Mouse (Mus musculus) midbrain, embryonic 12.5 days (tissue): Measurements from ENCODE around the gene Olfr1141. TPM values are rescaled to one million over a fixed set of nuclear protein-coding genes. Genes with fewer than 3 reads are reported as not detected.

Source experiments
- ATAC-seq: fragments of 200-750 bp; cut with Nextera tagmentation; 2 replicates; pipeline ENCODE4 v1.8.0; 2017; ENCODE audit warnings: low read depth, moderate TSS enrichment, moderate library complexity; ENCODE audit not compliant: low FRiP score
- H3K27ac ChIP-seq: fragments of 300-500 bp; sonication (generic); replicated peaks from 2 replicates; pipeline ENCODE4 v1.5.1; 2016; ENCODE audit warnings: mild to moderate bottlenecking
- H3K27me3 ChIP-seq: fragments of 300-500 bp; sonication (generic); 2 replicates; pipeline ENCODE4 v1.6.1; 2016; ENCODE audit warnings: mild to moderate bottlenecking
- H3K36me3 ChIP-seq: fragments of 300-500 bp; sonication (generic); 2 replicates; pipeline ENCODE4 v1.6.1; 2016
- H3K4me1 ChIP-seq: fragments of 300-500 bp; sonication (generic); 2 replicates; pipeline ENCODE4 v1.6.1; 2016
- H3K4me2 ChIP-seq: fragments of 300-500 bp; sonication (generic); replicated peaks from 2 replicates; pipeline ENCODE4 v1.6.1; 2016; ENCODE audit warnings: mild to moderate bottlenecking, moderate library complexity
- H3K4me3 ChIP-seq: fragments of 300-500 bp; sonication (generic); 2 replicates; pipeline ENCODE4 v1.5.1; 2016; ENCODE audit warnings: mild to moderate bottlenecking
- H3K9ac ChIP-seq: fragments of 300-500 bp; sonication (generic); replicated peaks from 2 replicates; pipeline ENCODE4 v1.6.1; 2016; ENCODE audit warnings: mild to moderate bottlenecking, moderate library complexity
- H3K9me3 ChIP-seq: fragments of 300-500 bp; sonication (generic); 2 replicates; pipeline ENCODE4 v1.6.1; 2016; ENCODE audit warnings: mild to moderate bottlenecking
- WGBS: fragments of 180-500 bp; shearing (Covaris S2); methylation state at CpG from one replicate; pipeline ENCODE4 v1.1.7; 2016; 5-methylcytosine and 5-hydroxymethylcytosine counted together
- polyA plus RNA-seq: library from polyadenylated mRNA; unstranded; fragments of >200 nt; fragmentation: Nextera tagmentation; extraction: Ambion mirVana; gene quantifications from 2 replicates; pipeline ENCODE4 v1.2.1, GENCODE M21; 2016

Gene Olfr1141
- polyA plus RNA-seq = not detected in 2 replicates

GRCm38 (mm10) chr2:87753891-87754290, at the start of gene Olfr1141:
Olfr1141 (minus strand) TSS chr2:87753991.
- no peaks in the 10 kb centered on the region for H3K36me3 ChIP-seq
- no peaks in the 10 kb centered on the region for H3K27me3 ChIP-seq
- 78% methylated on average over 1 of the region's 1 CpGs for WGBS
- H3K9ac ChIP-seq = no peak within 1 kb of the TSS
- H3K4me3 ChIP-seq = no peak within 1 kb of the TSS
- no peaks in the 10 kb centered on the region for H3K9me3 ChIP-seq
- H3K4me2 ChIP-seq = no peak within 1 kb of the TSS
- no peak within 1 kb of the TSS for H3K27ac ChIP-seq
- no peaks in the 10 kb centered on the region for H3K4me1 ChIP-seq
- no peak for ATAC-seq

- Histone ChIP-seq H3K27me3 (no peaks in the 10 kb centered on the region), H3K27ac (no peak within 1 kb of the TSS), H3K4me3 (no peak within 1 kb of the TSS), H3K9me3 (no peaks in the 10 kb centered on the region), H3K4me2 (no peak within 1 kb of the TSS), H3K4me1 (no peaks in the 10 kb centered on the region), H3K9ac (no peak within 1 kb of the TSS), H3K36me3 (no peaks in the 10 kb centered on the region)
- no peak for ATAC-seq
These were observed 46.5 kb upstream of the Olfr1141 start, which contains the start of gene Olfr1143 for GRCm38 (mm10) chr2:87800292-87800691. Olfr1143 (plus strand) TSS chr2:87800592.

- no peaks in the 10 kb centered on the region for H3K9me3 ChIP-seq
- ATAC-seq = no peak
- H3K9ac ChIP-seq = no peak within 1 kb of the TSS
- 83% methylated on average over 4 of the region's 4 CpGs for WGBS
- H3K27me3 ChIP-seq = no peaks in the 10 kb centered on the region
- no peak within 1 kb of the TSS for H3K4me3 ChIP-seq
- H3K27ac ChIP-seq = no peak within 1 kb of the TSS
- no peaks in the 10 kb centered on the region for H3K36me3 ChIP-seq
- no peaks in the 10 kb centered on the region for H3K4me1 ChIP-seq
- H3K4me2 ChIP-seq = no peak within 1 kb of the TSS
These were observed 25.4 kb upstream of the Olfr1141 start, which contains the start of gene Olfr152 for GRCm38 (mm10) chr2:87779183-87779582. Olfr152 (plus strand) TSS chr2:87779483.

GRCm38 (mm10) chr2:87776143-87776542, 22.4 kb upstream of the Olfr1141 start:
- no peaks in the 10 kb centered on the region for H3K27me3 ChIP-seq
- no peak overlapping the region for H3K27ac ChIP-seq
- no peaks in the 10 kb centered on the region for H3K36me3 ChIP-seq
- ATAC-seq = no peak
- no peak overlapping the region for H3K4me3 ChIP-seq
- no peaks in the 10 kb centered on the region for H3K4me1 ChIP-seq
- H3K4me2 ChIP-seq = no peak overlapping the region
- 65% methylated on average over 1 of the region's 1 CpGs for WGBS
- no peaks in the 10 kb centered on the region for H3K9me3 ChIP-seq
- no peak overlapping the region for H3K9ac ChIP-seq

GRCm38 (mm10) chr2:87743452-87743851, 10.3 kb downstream of the Olfr1141 start, which contains the start of gene Olfr1140:
Olfr1140 (plus strand) TSS chr2:87743752.
- H3K4me3 ChIP-seq = no peak within 1 kb of the TSS
- H3K9me3 ChIP-seq = no peaks in the 10 kb centered on the region
- 78% methylated on average over 3 of the region's 3 CpGs for WGBS
- no peaks in the 10 kb centered on the region for H3K27me3 ChIP-seq
- no peak for ATAC-seq
- no peaks in the 10 kb centered on the region for H3K36me3 ChIP-seq
- H3K4me1 ChIP-seq = no peaks in the 10 kb centered on the region
- no peak within 1 kb of the TSS for H3K27ac ChIP-seq
- H3K4me2 ChIP-seq = no peak within 1 kb of the TSS
- H3K9ac ChIP-seq = no peak within 1 kb of the TSS

- H3K4me1 ChIP-seq = no peaks in the 10 kb centered on the region
- H3K9me3 ChIP-seq = no peaks in the 10 kb centered on the region
- no peak for ATAC-seq
- no peak within 1 kb of the TSS for H3K27ac ChIP-seq
- no peak within 1 kb of the TSS for H3K4me3 ChIP-seq
- H3K4me2 ChIP-seq = no peak within 1 kb of the TSS
- 87% methylated on average over 1 of the region's 1 CpGs for WGBS
- no peak within 1 kb of the TSS for H3K9ac ChIP-seq
- H3K36me3 ChIP-seq = no peaks in the 10 kb centered on the region
- no peaks in the 10 kb centered on the region for H3K27me3 ChIP-seq
These were observed 13.9 kb downstream of the Olfr1141 start, which contains the start of gene Olfr1138 for GRCm38 (mm10) chr2:87739878-87740277. Olfr1138 (minus strand) TSS chr2:87739978.

GRCm38 (mm10) chr2:87713079-87713478, 40.7 kb downstream of the Olfr1141 start, which contains the start of gene Olfr1137:
Olfr1137 (minus strand) TSS chr2:87713179.
- Histone ChIP-seq H3K27ac (no peak within 1 kb of the TSS), H3K36me3 (no peaks in the 10 kb centered on the region), H3K9me3 (no peaks in the 10 kb centered on the region), H3K4me3 (no peak within 1 kb of the TSS), H3K27me3 (no peaks in the 10 kb centered on the region), H3K4me2 (no peak within 1 kb of the TSS), H3K9ac (no peak within 1 kb of the TSS), H3K4me1 (no peaks in the 10 kb centered on the region)
- ATAC-seq = no peak

Other genes starting within 250 kb of the Olfr1141 start
- gene Pramel6, start 247.4 kb downstream of the Olfr1141 start, polyA plus RNA-seq = not detected in 2 replicates
- not detected in 2 replicates for gene Olfr153, start 222.2 kb downstream of the Olfr1141 start, polyA plus RNA-seq
- gene Olfr1128, start 208.4 kb downstream of the Olfr1141 start, polyA plus RNA-seq = not detected in 2 replicates
- gene Olfr1129, start 180.1 kb downstream of the Olfr1141 start, polyA plus RNA-seq = not detected in 2 replicates
- not detected in 2 replicates for gene Olfr1130, start 147.8 kb downstream of the Olfr1141 start, polyA plus RNA-seq
- gene Olfr1131, start 126.9 kb downstream of the Olfr1141 start, polyA plus RNA-seq = not detected in 2 replicates
- gene Olfr1132, start 116.5 kb downstream of the Olfr1141 start, polyA plus RNA-seq = not detected in 2 replicates
- not detected in 2 replicates for gene Olfr1133, start 106.6 kb downstream of the Olfr1141 start, polyA plus RNA-seq
- gene Olfr1134, start 95.5 kb downstream of the Olfr1141 start, polyA plus RNA-seq = not detected in 2 replicates
- gene Olfr1135, start 80.3 kb downstream of the Olfr1141 start, polyA plus RNA-seq = not detected in 2 replicates
- not detected in 2 replicates for gene Olfr1136, start 60.0 kb downstream of the Olfr1141 start, polyA plus RNA-seq
- not detected in 2 replicates for gene Olfr1137, start 40.8 kb downstream of the Olfr1141 start, polyA plus RNA-seq
- not detected in 2 replicates for gene Olfr1138, start 14.0 kb downstream of the Olfr1141 start, polyA plus RNA-seq
- not detected in 2 replicates for gene Olfr1140, start 10.2 kb downstream of the Olfr1141 start, polyA plus RNA-seq
- gene Olfr152, start 25.5 kb upstream of the Olfr1141 start, polyA plus RNA-seq = not detected in 2 replicates
- gene Olfr1143, start 46.6 kb upstream of the Olfr1141 start, polyA plus RNA-seq = not detected in 2 replicates
- not detected in 2 replicates for gene Olfr1145, start 55.8 kb upstream of the Olfr1141 start, polyA plus RNA-seq
- not detected in 2 replicates for gene Olfr1148, start 76.5 kb upstream of the Olfr1141 start, polyA plus RNA-seq
- gene Olfr1150-ps1, start 90.0 kb upstream of the Olfr1141 start, polyA plus RNA-seq = not detected in 2 replicates
- not detected in 2 replicates for gene Olfr1151, start 101.9 kb upstream of the Olfr1141 start, polyA plus RNA-seq
- gene Olfr1152, start 112.5 kb upstream of the Olfr1141 start, polyA plus RNA-seq = not detected in 2 replicates
- gene Olfr1153, start 141.0 kb upstream of the Olfr1141 start, polyA plus RNA-seq = not detected in 2 replicates
- gene Olfr1154, start 151.2 kb upstream of the Olfr1141 start, polyA plus RNA-seq = not detected in 2 replicates
- gene Olfr1155, start 191.1 kb upstream of the Olfr1141 start, polyA plus RNA-seq = not detected in 2 replicates
- gene Olfr1156, start 199.1 kb upstream of the Olfr1141 start, polyA plus RNA-seq = not detected in 2 replicates
- gene Olfr1157, start 214.3 kb upstream of the Olfr1141 start, polyA plus RNA-seq = not detected in 2 replicates
- not detected in 2 replicates for gene Olfr74, start 220.7 kb upstream of the Olfr1141 start, polyA plus RNA-seq
- gene Olfr1158, start 236.1 kb upstream of the Olfr1141 start, polyA plus RNA-seq = not detected in 2 replicates